Mouse (Mus musculus) cortical plate, adult 2 months (tissue): Measurements from ENCODE around the gene Jagn1.

Experiments
- CTCF ChIP-seq: fragments of 200-500 bp; IDR thresholded peaks from 2 replicates; pipeline ENCODE4 v1.5.1; 2011; ENCODE audit warnings: mild to moderate bottlenecking, control low read depth, low read length; ENCODE audit not compliant: insufficient read depth; ENCODE audit errors: extremely low read depth
- POLR2A ChIP-seq: fragments of 200-500 bp; IDR thresholded peaks from 2 replicates; pipeline ENCODE4 v1.6.1; 2011; ENCODE audit warnings: mild to moderate bottlenecking, low read length, control low read depth; ENCODE audit not compliant: insufficient read depth; ENCODE audit errors: extremely low read depth

- TF ChIP-seq POLR2A, result no peak
- no peak for TF ChIP-seq CTCF
These were observed 29.7 kb downstream of the Jagn1 start for GRCm38 (mm10) chr6:113472061-113472460.
